Mouse (Mus musculus) CD8-positive naive resting alpha-beta T cell, adult 2 months (primary cell): Measurements from ENCODE around the gene Nsrp1.
"Not testable (repeated sequence)": the region's sequence is repeated elsewhere in the genome, so short reads cannot be mapped to it uniquely, and the experiment has no call there.

ENCODE experiments used
- DNase-seq, 2 experiments: peaks; one replicate each; pipeline ENCODE4 v3.0.0; 2022; ENCODE audit warnings: low read depth in 2 of 2, low spot score in 2 of 2

Nsrp1 gene

GRCm38 (mm10) chr11:77078273-77079134 lies at the start of gene Nsrp1:
Gene Nsrp1, minus strand, starts transcription at chr11:77078435.
- DNase-seq: peak; percentile 84 to 85

- DNase-seq: no peak
These were observed 32.9 kb upstream of the Nsrp1 start for GRCm38 (mm10) chr11:77111141-77111540.

- DNase-seq: no peak
These were observed 30.2 kb upstream of the Nsrp1 start for GRCm38 (mm10) chr11:77108442-77108841.

GRCm38 (mm10) chr11:77107872-77108271 lies 29.6 kb upstream of the Nsrp1 start:
- DNase-seq: not testable (repeated sequence)

GRCm38 (mm10) chr11:77106961-77107360 lies 28.7 kb upstream of the Nsrp1 start:
- DNase-seq: no peak

- peak; percentile 67 to 72 for DNase-seq
These were observed 22.1 kb upstream of the Nsrp1 start for GRCm38 (mm10) chr11:77100137-77100937.

GRCm38 (mm10) chr11:77098332-77098972 lies 20.2 kb upstream of the Nsrp1 start:
- DNase-seq: no peak

- DNase-seq: no peak
These were observed 18.8 kb upstream of the Nsrp1 start for GRCm38 (mm10) chr11:77096991-77097390.

GRCm38 (mm10) chr11:77096581-77096980 lies 18.3 kb upstream of the Nsrp1 start:
- DNase-seq: no peak

GRCm38 (mm10) chr11:77095206-77095605 lies 17.0 kb upstream of the Nsrp1 start:
- no peak for DNase-seq

GRCm38 (mm10) chr11:77094136-77094535 lies 15.9 kb upstream of the Nsrp1 start:
- DNase-seq: no peak

GRCm38 (mm10) chr11:77093208-77093607 lies 15.0 kb upstream of the Nsrp1 start:
- DNase-seq: peak; percentile 18 to 53

GRCm38 (mm10) chr11:77089162-77089561 lies 10.9 kb upstream of the Nsrp1 start:
- DNase-seq: no peak

- no peak for DNase-seq
These were observed 8.8 kb upstream of the Nsrp1 start for GRCm38 (mm10) chr11:77087004-77087403.

- DNase-seq: no peak
These were observed 5.9 kb upstream of the Nsrp1 start for GRCm38 (mm10) chr11:77084001-77084682.

GRCm38 (mm10) chr11:77079361-77079760 lies 1.1 kb upstream of the Nsrp1 start:
- no peak for DNase-seq

- peak; percentile 8 to 20 for DNase-seq
These were observed 443 bp downstream of the Nsrp1 start for GRCm38 (mm10) chr11:77077792-77078191.

GRCm38 (mm10) chr11:77077331-77077730 lies 904 bp downstream of the Nsrp1 start:
- not testable (repeated sequence) for DNase-seq

- peak in 1 of 2 experiments; percentile 11 for DNase-seq
These were observed 7.5 kb downstream of the Nsrp1 start for GRCm38 (mm10) chr11:77070721-77071120.

GRCm38 (mm10) chr11:77068825-77069224 lies 9.4 kb downstream of the Nsrp1 start:
- no peak for DNase-seq

- no peak for DNase-seq
These were observed 14.8 kb downstream of the Nsrp1 start for GRCm38 (mm10) chr11:77063406-77063805.
